Mouse (Mus musculus) forelimb bud, embryonic 11.5 days (tissue): Measurements from ENCODE around the gene Ficd.
"Not testable (repeated sequence)": the region's sequence is repeated elsewhere in the genome, so short reads cannot be mapped to it uniquely, and the experiment has no call there.

Source experiments
- DNase-seq: peaks from one replicate; pipeline ENCODE4 v3.0.0-alpha.2; 2012; ENCODE audit warnings: low read depth, low spot score

Ficd gene

GRCm38 (mm10) chr5:113773664-113774063 lies 38.1 kb downstream of the Ficd start:
- peak; percentile 86 for DNase-seq

DNA sequence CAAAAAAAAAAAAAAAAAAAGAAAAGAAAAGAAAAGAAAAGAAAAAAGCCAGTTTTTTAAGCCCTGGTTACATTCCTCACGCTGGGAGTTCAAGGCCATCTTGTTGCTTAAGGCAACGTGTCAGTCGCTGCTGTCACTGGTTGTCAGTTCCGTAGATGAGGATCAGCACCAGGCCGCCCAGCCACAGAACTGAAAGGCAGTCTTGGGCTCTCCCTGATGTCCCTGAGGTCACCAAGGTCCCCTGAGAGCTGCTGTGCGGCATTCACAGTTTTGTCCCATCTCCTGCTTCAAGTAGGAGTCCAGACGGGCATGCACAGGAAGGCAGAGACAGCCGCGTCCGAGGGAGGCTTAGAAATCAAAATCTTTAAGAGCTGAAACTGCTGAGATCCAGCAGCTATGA lies 40.0 kb downstream of the Ficd start:
- no peak for DNase-seq

- DNase-seq = no peak
Observed at GRCm38 (mm10) chr5:113776128-113776895, 40.7 kb downstream of the Ficd start.

DNA sequence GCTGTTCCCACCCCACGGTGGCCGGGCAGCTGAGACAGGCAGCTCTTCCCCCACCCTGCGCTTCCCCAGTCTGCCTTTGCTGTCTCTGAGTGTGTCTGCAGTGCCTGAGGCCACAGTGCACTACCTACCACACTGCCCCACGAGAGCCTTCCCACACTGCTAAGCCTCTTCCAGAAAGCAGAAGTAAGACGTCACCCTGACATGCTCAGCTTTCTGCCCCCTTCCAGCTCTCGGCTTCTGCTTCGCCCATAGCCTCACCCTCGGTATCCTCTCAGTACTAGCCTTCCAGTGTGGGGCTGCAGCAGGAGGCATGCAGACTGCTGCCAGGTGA lies 41.3 kb downstream of the Ficd start:
- DNase-seq = no peak

GRCm38 (mm10) chr5:113777728-113778127 lies 42.1 kb downstream of the Ficd start:
- DNase-seq = not testable (repeated sequence)

- DNase-seq = no peak
Observed at GRCm38 (mm10) chr5:113779569-113779968, 44.0 kb downstream of the Ficd start.

GRCm38 (mm10) chr5:113780082-113780752 lies 44.6 kb downstream of the Ficd start:
- DNase-seq = no peak

- DNase-seq = no peak
Observed at GRCm38 (mm10) chr5:113780763-113781162, 45.2 kb downstream of the Ficd start.

- DNase-seq = no peak
Observed at GRCm38 (mm10) chr5:113781254-113781653, 45.7 kb downstream of the Ficd start.

DNA sequence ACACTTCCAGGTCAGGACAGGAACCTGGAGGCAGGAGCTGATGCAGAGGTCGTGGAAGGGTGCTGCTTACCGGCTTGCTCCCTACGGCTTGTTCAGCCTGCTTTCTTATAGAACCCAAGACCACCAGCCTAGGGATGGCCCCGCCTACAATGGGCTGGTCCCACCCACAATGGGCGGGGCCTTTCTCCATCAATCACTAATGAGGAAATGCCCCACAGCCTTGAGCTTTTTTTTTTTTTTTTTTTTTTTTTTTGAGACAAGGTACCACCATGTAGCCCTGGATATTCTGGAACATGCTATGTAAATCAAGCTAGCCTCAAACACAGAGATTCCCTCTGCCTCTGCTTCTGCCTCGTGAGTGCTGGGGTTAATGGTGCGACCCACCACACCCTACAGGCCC lies 46.3 kb downstream of the Ficd start:
- no peak for DNase-seq

DNA sequence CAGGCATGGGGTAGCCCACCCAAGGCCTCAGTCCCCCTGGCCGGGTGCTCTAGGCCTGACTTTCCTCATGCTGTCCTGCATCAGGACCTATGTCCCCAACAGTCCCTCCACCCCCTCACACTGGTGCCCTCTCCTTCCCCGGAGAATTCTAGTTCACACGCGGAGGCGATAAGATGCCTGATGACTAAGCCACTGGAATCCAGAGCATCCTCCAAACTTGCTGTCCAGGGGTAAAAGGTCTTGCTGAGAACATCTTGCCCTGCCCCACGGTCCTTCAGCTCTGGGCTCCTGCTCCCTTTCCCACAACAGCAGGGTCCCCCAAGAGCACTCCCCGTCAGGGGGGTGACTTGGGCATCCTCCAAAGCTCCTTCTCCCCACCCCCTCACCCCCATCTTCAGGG lies 47.0 kb downstream of the Ficd start:
- no peak for DNase-seq

- no peak for DNase-seq
Observed at GRCm38 (mm10) chr5:113783581-113784001, 48.0 kb downstream of the Ficd start.

GRCm38 (mm10) chr5:113784104-113784503 lies 48.5 kb downstream of the Ficd start:
- DNase-seq = not testable (repeated sequence)

DNA sequence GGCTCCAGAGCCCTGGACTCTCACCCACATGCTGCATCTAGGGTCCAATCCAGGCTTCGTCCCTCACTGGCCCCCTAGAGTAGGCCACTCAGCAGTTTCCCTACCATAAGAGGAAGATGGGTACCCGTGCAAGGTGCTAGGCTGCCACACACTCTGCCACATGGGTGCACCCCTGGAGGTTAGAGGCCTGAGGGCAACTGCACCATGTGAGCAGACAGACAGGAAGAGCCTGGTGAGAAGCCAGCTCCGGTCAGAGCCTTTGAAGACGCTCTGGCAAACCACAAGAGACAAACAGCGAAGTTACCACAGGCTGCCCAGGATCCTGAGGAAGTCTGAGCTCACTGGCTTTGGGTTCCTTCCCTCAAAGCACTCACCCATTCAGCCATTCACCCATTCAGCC lies 51.4 kb downstream of the Ficd start:
- no peak for DNase-seq

- DNase-seq = no peak
Observed at GRCm38 (mm10) chr5:113788645-113789044, 53.0 kb downstream of the Ficd start.

DNA sequence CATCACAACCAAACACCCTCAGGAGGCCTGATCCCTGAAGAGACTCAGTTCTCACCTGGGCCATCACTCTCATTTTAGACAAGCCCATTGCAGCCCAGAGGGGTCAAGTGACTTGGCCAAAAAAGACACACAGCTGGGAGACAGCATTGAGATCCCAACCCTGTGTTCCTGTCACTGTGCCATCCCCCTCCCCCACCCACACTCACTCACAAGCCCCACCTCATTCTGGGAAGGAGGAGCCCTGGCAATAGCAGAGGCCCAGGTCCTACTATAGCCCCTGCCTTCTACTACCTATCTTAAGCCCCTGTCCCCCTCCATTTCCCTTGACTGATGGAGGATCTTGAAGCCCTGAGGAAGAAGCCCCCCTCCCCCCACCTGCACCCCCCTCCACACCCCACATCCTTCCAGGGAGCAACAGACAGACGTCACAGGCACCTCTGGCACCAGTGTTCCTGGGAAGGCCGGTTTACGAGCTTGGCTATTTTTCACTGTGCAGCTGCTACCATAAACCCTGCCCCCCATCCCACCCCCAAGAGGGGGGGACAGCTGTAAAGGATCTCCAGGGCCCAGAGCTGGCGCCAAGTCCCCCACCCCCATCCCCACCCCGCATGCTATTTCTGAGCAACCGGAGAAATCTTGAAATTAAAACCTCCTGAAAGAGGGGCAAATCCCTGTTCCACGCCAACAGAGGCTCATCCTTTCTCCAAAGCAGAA lies 53.6 kb downstream of the Ficd start:
- peak; percentile 82 for DNase-seq
